Mouse (Mus musculus): ENCODE measurements around the gene Mtor.
A peak's percentile ranks its signal among the peaks of the same experiment; 100 is the strongest.

The Mtor gene

GRCm38 (mm10) chr4:148448179-148448852 lies at the start of gene Mtor:
Mtor (plus strand) TSS chr4:148448611.
- DNase-seq (ENCODE audit: low spot score), result peak; percentile 73

DNA sequence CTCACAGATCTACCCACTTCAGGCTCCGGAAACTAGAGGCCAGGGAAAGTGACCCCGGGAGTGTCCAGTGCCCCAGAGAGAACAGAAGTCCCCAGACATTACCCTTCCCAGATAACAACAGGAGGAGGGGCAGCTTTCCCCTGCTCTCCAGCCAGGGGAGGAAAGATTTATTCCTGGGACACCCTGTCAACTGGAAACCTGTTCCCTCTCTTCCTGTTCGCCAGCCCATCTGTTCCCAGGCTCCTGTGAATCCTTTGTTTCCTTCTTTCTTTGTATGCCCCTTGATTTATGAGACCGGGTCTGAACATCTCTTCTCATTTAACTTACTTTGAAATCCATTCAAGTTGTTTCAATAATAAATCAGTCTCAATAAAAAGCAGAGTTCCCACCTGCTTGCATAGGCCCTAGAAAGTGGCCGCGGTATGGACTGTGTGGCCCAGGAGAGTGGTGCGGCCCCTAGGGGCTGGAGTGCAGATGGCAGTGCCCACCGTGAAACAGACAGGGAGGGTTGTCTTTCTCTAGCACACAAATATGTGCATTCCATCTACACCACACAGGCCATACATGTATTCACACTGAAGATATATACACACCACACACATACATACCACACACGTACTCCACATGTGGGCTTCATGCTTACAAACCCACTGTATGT lies 48.8 kb upstream of the Mtor start:
- DNase-seq (ENCODE audit: low spot score), result no peak

DNA sequence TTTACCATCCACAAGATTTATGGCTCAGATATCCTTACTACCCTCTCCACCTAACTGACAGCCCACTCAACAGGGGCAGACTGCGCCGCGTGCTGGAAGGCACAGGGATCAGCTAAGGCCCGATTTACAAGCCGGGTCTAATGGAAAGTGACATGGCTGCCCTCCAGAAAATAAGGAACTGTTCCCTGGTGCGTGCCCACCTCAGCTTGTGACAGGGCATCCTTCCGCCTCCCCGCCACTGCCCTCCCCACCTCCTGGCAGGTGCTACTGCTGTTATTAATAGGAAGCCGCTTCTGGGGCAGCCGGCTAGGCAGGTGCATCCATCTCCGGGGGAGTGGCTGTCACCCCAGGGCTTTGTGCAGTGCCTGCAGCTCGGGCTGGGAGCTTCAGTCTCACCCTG lies 45.0 kb upstream of the Mtor start:
- no peak for DNase-seq (ENCODE audit: low spot score)

GRCm38 (mm10) chr4:148404748-148405147 lies 43.7 kb upstream of the Mtor start:
- no peak for DNase-seq (ENCODE audit: low spot score)

DNA sequence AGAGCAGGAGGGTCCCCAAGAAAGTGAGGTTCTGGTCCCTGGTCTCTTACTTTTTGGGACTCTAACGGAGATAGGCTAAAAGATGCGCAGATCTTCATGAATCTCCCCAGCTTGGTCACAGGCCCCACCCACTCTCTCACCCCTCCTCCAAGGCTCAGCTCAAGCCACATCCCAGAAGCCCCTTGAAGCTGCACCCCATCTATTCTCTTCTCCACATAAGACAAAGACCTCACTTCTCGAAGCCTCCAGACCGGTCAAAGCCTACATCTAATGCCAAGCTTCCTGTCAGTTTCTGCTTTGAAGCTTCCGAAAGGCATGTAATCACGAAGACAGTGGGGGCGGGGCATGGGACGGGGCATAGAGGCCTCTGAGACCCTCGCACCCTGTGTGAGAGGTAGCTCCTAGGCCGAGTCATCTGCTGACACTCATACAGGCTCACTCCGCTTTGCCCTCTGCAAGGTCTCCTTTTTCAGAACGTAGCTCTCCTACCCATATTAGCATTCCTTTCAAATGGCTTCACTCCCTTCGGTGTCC lies 43.1 kb upstream of the Mtor start:
- no peak for DNase-seq (ENCODE audit: low spot score)

GRCm38 (mm10) chr4:148408256-148408975 lies 40.0 kb upstream of the Mtor start:
- no peak for DNase-seq (ENCODE audit: low spot score)

DNA sequence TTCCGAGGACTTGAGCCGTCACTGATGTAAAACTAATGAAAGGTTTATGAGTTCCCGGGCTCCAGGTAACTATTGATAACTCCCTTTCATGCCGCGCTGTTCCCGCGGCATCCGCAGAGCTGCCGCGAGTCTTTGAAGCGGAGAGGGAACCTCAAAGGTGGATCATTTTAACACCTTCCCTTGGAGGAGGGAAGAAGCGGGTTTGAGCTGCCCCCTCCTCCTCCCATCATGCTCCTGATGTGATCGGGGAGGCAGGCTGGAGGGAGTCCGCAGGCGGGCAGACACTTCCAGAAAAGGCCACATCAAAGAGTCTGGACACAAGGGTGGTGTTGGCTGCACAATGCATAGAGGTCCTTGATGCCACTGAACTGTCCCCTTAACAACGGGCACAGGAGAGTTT lies 32.8 kb upstream of the Mtor start:
- DNase-seq (ENCODE audit: low spot score), result no peak

GRCm38 (mm10) chr4:148417074-148417526 lies 31.3 kb upstream of the Mtor start:
- no peak for DNase-seq (ENCODE audit: low spot score)

- DNase-seq (ENCODE audit: low spot score), result no peak
These were observed 30.9 kb upstream of the Mtor start for GRCm38 (mm10) chr4:148417559-148417958.

- DNase-seq (ENCODE audit: low spot score), result no peak
These were observed 21.2 kb upstream of the Mtor start for GRCm38 (mm10) chr4:148426950-148427850.

DNA sequence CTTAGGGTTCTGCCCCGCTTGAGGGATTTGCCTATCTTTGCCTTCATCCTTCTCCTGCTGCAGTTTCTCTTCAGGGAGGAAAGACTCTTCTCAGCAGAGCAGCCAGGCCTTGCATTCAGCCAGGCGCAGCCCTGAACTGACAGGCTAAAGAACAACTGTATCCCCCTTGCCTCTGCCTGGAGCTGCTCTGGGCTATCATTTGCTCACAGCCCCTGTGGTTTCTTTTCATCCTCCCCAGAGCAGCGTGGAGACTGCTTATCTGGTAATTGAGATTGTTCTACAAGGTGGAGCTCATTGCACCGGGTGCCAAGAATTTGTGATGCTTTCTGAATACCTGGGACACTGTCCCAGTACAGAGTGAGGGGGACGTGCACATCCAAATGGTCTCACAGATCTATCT lies 19.9 kb upstream of the Mtor start:
- DNase-seq (ENCODE audit: low spot score), result no peak

DNA sequence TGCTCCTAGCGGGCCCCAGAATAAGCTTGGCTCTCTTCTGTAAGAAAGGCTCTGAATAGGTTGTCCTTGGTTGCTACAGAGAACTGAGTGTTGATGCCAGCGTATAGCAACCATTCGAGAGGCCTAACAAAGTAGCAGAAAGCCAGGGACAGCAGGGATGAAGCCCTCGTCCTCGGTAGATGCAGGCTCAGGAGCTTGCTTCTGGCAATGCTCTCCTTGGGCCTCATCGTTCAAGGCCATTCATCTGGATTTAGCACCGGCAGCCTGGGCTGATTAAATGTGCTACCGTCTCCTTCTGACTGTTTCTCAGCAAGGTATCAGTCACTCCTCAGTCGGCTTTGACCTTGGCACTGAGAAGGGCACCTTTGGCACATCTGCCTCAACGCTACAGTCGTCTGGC lies 19.3 kb upstream of the Mtor start:
- no peak for DNase-seq (ENCODE audit: low spot score)

DNA sequence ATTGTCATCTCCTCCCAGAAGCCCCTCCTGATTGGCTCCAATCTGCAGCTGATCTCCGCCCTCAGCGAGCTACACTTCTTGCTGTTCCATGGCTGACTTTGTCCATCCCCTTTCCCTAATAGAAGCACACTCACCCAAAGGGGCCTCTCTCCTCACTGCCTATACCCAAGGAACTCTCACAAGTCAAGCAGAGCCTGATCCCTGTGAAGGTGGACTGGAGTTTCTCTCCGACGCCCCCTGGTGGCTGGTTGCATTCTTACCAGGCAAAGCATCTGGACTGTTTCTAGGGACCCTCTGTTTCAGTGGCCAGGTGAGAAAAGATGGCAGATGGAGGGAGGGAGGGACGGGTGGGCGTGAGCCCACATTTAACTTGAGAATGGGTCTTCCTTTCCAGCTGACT lies 18.7 kb upstream of the Mtor start:
- no peak for DNase-seq (ENCODE audit: low spot score)

DNA sequence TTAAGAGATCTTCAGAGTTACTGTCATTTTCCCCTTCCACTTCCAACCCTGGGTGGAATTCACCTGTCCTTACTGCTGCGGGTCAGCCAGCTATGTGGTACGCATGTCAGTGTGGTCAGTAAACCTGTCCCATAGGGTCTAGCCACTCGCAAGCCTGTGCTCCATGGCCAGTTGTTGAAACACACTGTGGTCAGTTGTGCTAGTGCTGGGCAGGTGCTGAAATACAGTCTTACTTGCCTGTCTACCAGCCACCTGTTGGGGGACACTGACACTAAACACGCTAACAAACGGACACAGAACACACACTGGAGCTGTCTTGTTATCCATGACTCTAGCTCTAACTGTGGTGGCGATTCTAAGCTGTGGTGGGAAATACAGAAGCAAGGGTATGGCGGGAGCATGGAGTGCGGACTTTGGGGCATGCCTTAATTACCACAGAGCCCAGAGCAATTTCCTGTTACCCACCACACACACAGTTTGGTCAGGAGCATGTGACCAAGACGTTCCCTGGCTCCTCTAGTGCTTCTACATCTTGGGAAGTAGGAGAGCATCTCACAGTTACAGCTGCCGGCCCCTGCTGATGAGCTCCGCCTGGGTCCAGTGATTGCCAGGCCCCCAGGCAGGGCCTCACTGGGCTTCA lies 17.4 kb upstream of the Mtor start:
- no peak for DNase-seq (ENCODE audit: low spot score)

- DNase-seq (ENCODE audit: low spot score), result no peak
These were observed 15.9 kb upstream of the Mtor start for GRCm38 (mm10) chr4:148432488-148432887.

DNA sequence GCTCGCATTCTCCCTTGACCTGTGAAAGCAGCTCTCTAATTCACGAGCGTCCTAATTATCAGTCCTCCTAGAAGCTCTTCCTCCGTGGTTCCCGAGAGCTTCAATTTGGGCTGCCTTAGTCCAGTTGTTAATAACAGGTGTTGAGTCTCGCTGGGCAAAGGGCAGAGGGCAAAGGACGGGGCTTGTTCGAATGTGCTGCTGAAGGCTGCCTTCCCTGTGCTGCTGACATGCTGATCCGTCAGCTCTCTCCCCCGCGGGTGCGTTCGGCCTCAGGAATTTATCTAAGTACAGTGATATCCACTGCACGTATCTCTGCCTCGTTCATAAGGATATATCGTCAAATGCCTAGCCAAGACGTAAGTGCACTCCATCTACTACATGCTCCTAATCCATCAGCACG lies 15.1 kb upstream of the Mtor start:
- DNase-seq (ENCODE audit: low spot score), result no peak

GRCm38 (mm10) chr4:148433813-148434212 lies 14.6 kb upstream of the Mtor start:
- DNase-seq (ENCODE audit: low spot score), result no peak

GRCm38 (mm10) chr4:148434554-148434953 lies 13.9 kb upstream of the Mtor start:
- no peak for DNase-seq (ENCODE audit: low spot score)

DNA sequence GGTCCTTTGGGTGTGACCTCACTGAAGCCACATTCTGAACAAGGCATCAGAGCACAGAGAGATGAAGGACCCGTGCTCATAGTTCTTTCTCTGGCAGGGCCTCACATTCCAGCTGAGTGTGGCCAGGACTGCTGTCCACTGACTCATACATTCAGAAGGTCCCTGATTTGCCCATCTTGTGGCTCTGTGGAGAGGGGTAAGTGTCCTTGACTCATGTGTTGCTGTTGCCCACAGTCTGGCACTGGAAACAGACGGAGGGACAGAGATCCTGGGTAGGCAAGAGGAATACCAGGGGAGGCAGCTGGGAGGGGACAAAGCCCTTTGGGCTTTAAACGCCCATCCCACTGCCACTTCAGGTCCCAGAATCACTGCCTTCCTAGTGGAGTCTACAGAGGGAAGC lies 13.3 kb upstream of the Mtor start:
- no peak for DNase-seq (ENCODE audit: low spot score)

DNA sequence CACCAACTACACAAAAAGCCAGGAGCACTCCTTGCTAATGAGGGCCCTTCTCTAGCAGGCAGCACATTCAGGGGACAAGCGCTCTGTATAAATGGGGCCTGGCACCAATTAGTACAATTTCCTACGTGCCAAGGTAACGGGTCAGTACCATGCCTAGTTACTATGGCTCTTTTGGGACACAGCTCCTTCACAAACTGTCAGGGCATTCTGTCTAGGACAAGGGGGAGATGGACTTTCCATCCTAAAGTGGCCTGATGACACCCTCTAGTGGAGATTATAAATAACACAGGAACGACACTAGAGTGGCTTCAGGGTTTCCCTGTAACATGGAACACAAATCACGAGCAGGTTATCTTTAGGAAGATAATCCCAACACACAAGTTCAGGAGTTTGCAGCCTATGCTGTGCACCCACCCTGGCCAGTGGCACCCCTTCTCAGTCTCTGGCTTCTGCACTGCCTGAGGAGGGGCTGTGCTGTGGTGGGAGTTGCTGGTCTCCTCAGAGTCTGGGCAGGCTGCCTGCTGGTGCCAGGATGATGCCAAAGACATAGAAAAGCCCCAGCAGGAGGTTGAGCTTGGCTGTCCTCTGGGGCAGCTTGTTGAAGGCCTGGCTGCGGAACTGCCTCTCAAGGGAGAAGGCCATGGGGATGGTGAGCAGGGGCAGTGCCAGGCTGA lies 12.6 kb upstream of the Mtor start:
- DNase-seq (ENCODE audit: low spot score), result no peak

- DNase-seq (ENCODE audit: low spot score), result no peak
These were observed 6.5 kb upstream of the Mtor start for GRCm38 (mm10) chr4:148441931-148442330.
